Mouse (Mus musculus): Measurements from ENCODE around the gene Tbc1d10c.

DNA sequence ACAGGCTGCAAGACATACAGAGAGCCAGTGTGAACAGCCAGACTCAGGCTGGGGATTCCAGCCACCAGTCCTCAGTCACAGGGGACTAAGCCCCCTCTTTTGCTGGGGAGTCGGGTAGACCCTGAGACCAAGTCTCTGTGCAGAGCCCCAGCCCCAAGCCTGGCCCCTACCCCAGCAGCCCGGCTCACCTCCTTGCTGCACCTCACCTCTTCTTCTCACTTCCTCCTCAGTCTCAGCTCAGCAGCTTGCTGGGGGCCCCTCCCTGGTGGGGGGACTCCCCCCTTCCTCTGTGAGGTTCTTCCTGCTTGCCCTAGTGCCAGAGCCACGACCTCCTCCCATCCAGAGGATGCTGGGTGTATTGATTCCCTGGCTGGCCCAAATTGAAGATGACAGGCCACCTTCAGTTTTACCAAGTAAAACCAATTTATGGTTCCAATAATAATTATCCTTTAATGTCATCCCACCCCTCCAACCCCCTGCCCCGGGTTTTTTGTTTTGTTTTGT lies at the start of gene Tbc1d10c:
- TF ChIP-seq CTCF (IDR thresholded peaks at IDR 0.05; ENCODE audit: low read depth, low read length) (no peak), GATA1 (IDR thresholded peaks at IDR 0.05; ENCODE audit: borderline replicate concordance, low read length) (no peak), TAL1 (conservative IDR thresholded peaks at IDR 0.05; ENCODE audit: low read depth, low read length) (no peak), POLR2AphosphoS5 (IDR thresholded peaks at IDR 0.05; ENCODE audit: insufficient replicate concordance, low read depth, low read length) (no peak), GATA2 (IDR thresholded peaks at IDR 0.05; ENCODE audit: borderline replicate concordance, low read depth, low read length) (no peak)

Measured in G1E (cell line).